Mouse (Mus musculus) hindbrain, embryonic 10.5 days (tissue): Measurements from ENCODE around the gene Kat8. TPM values are rescaled to one million over a fixed set of nuclear protein-coding genes. Genes with fewer than 3 reads are reported as not detected.
"Not testable (repeated sequence)": the region's sequence is repeated elsewhere in the genome, so short reads cannot be mapped to it uniquely, and the experiment has no call there.

Experiments
- DNase-seq: peaks from one replicate; pipeline ENCODE4 v3.0.0-alpha.2; 2017; ENCODE audit warnings: low spot score
- H3K27ac ChIP-seq: fragments of 300-500 bp; sonication (generic); 2 replicates; pipeline ENCODE4 v1.5.1; 2016; ENCODE audit warnings: mild to moderate bottlenecking, moderate library complexity
- H3K27me3 ChIP-seq: fragments of 300-500 bp; sonication (generic); 2 replicates; pipeline ENCODE4 v1.6.1; 2016; ENCODE audit warnings: mild to moderate bottlenecking; ENCODE audit not compliant: poor library complexity, insufficient read depth, severe bottlenecking
- H3K36me3 ChIP-seq: fragments of 300-500 bp; sonication (generic); 2 replicates; pipeline ENCODE4 v1.6.1; 2016; ENCODE audit warnings: mild to moderate bottlenecking, moderate library complexity
- H3K4me1 ChIP-seq: fragments of 300-500 bp; sonication (generic); replicated peaks from 2 replicates; pipeline ENCODE4 v1.6.1; 2016; ENCODE audit warnings: mild to moderate bottlenecking
- H3K4me3 ChIP-seq: fragments of 300-500 bp; sonication (generic); 2 replicates; pipeline ENCODE4 v1.5.1; 2016; ENCODE audit warnings: mild to moderate bottlenecking, moderate library complexity
- H3K9me3 ChIP-seq: fragments of 300-500 bp; sonication (generic); 2 replicates; pipeline ENCODE4 v1.6.1; 2016; ENCODE audit warnings: mild to moderate bottlenecking, moderate library complexity
- WGBS: fragments of 180-500 bp; shearing (Covaris S2); methylation state at CpG from one replicate; pipeline ENCODE4 v1.1.7; 2016; 5-methylcytosine and 5-hydroxymethylcytosine counted together
- polyA plus RNA-seq: library from polyadenylated mRNA; unstranded; fragments of >200 nt; fragmentation: Nextera tagmentation; extraction: Ambion mirVana; gene quantifications from 2 replicates; pipeline ENCODE4 v1.2.1, GENCODE M21; 2016

Gene Kat8
- polyA plus RNA-seq, 1 experiment from 2014 or later = 50.4 TPM

DNA sequence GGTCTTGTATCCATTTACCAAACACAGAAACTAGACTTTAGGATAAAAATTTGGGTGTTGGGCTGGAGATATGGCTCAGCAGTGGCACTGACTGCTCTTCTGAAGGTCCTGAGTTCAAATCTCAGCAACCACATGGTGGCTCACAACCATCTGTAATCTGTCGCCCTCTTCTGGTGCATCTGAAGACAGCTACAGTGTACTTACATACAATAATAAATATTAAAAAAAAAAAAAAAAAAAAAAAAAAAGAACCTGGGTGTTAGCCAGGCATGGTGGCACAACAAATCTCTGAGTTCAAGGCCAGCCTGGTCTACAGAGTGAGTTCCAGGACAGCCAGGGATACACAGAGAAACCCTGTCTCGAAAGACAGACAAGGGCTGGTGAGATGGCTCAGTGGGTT lies 29.8 kb downstream of the Kat8 start:
- not testable (repeated sequence) for H3K27ac ChIP-seq, DNase-seq, H3K4me1 ChIP-seq, H3K9me3 ChIP-seq, H3K36me3 ChIP-seq, H3K4me3 ChIP-seq
- WGBS = 52% methylated on average over 2 of the region's 2 CpGs
- H3K27me3 ChIP-seq = peaks cover 41% of the 10 kb centered on the region

DNA sequence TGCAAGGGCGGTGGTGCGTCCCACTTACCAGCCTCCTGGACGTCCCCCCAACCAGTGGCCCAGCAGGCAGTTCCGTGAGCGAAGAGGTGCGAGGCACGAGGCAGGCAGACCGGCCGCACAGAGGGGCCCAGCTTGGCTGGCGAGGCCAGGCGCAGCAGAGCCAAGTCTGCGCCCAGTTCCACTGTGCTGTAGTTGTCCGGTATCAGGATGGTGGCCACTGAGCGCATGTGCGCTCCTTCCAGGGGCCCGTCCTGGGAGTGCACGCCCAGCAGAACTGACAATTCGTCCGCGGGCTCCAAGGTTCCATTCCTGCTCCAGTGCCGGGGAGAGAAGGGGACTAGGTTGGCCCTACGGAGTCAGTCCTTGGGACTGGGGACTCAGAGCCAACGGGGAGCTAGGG lies 32.3 kb downstream of the Kat8 start:
- Histone ChIP-seq H3K27ac (no peak overlapping the region; the same call in 1 of the 2 replicates), H3K9me3 (no peaks in the 10 kb centered on the region), H3K4me3 (peak overlapping the region; percentile 32), H3K4me1 (peaks cover 5% of the 10 kb centered on the region), H3K27me3 (peaks cover 44% of the 10 kb centered on the region), H3K36me3 (no peaks in the 10 kb centered on the region)
- DNase-seq = peak; percentile 26
- 10% methylated on average over 23 of the region's 23 CpGs for WGBS

DNA sequence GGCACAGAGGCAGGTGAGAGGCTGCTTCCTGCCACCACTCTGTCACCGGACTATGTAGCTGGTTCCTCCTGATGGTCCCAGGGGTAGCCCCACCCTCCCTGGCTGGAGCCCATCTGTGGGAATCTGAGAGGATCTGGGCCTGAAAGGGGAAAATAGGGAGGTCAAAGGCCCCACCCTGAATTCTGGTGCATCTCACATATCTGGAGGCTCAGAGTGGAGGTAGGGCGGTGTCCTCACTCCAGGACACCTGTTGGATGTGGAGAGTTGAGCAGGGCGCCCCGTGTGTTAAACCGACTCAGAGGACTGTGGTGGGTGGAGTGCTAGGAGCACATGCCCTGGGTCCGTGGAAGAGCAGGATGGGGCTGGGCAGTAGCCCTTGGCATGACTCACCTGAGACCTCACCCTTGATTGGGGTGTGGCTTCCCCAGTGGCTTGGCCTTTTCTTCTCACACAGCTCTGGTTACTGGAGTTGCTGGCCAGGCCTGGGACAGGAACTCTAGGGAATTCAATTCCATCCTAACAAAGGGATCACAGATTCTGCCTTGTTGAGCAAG lies 34.2 kb downstream of the Kat8 start, which contains the start of gene Prss36:
Gene Prss36, minus strand, starts transcription at position 256 of the 554 bp plus-strand sequence.
- Histone ChIP-seq H3K4me3 (no peak within 1 kb of the TSS), H3K27ac (no peak within 1 kb of the TSS), H3K36me3 (no peaks in the 10 kb centered on the region), H3K4me1 (peaks cover 5% of the 10 kb centered on the region), H3K9me3 (no peaks in the 10 kb centered on the region), H3K27me3 (peaks cover 44% of the 10 kb centered on the region)
- DNase-seq = no peak
- WGBS = 77% methylated on average over 6 of the region's 6 CpGs

DNA sequence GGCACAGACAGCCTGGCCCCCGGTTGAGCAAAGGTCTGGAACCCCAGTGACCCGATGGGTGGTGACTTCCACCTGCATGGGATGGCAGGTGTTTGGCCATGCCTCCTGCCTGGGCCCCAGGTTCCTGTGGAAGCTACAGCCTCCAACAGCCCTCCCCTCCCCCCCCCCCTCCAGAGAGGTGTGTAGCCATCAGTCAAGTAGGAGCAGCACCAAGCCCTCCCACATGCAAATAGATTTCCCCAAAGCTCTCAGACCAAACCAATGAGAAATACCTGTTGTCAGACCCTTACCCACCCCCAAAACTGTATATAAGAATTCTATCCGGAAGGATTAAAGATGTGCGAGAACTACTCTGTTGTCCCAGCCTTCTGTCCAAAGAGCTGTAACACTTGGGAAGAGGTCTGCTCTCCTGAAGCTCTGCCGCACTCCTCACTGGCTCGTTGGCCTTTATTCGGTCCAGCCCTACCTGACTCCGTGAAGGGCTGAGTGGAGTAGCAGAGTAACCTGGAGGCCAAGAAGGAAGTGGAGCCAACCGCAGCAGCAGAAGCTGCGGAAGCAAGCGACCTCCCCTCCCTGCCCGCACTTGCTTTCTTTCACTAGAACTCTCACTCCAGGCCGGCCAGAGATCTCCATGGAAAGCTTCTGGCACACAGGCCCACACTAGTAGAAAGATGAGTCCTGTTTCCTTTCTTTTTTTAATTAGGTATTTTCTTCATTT lies 40.7 kb downstream of the Kat8 start:
- no peaks in the 10 kb centered on the region for H3K9me3 ChIP-seq
- WGBS = 48% methylated on average over 13 of the region's 13 CpGs
- no peaks in the 10 kb centered on the region for H3K27me3 ChIP-seq
- H3K36me3 ChIP-seq = no peaks in the 10 kb centered on the region
- no peak overlapping the region for H3K4me3 ChIP-seq
- H3K4me1 ChIP-seq = no peaks in the 10 kb centered on the region
- H3K27ac ChIP-seq = no peak overlapping the region
- no peak for DNase-seq

DNA sequence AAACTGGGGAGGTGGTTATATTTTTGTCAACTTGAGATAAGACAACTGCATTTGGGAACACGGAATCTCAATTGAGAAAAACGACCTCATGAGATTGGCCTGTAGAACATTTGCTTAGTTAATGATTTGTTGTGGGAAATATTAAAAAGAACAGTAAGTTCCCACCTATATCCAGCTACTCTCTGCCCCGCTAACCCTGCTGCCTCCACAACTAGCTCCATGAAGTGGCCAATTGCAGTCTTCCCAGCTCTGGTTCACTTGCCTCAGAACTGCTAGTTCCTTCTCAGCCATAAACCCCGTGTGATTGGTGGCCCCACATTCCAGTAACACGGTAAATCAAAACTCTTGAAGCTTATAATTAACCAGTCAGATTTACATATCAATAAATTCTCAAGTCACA lies 47.0 kb downstream of the Kat8 start:
- H3K36me3 ChIP-seq = no peaks in the 10 kb centered on the region
- DNase-seq = no peak
- H3K9me3 ChIP-seq = no peaks in the 10 kb centered on the region
- H3K4me3 ChIP-seq = no peak overlapping the region
- no peaks in the 10 kb centered on the region for H3K4me1 ChIP-seq
- H3K27me3 ChIP-seq = no peaks in the 10 kb centered on the region
- no peak overlapping the region for H3K27ac ChIP-seq
- 67% methylated on average over 5 of the region's 5 CpGs for WGBS

DNA sequence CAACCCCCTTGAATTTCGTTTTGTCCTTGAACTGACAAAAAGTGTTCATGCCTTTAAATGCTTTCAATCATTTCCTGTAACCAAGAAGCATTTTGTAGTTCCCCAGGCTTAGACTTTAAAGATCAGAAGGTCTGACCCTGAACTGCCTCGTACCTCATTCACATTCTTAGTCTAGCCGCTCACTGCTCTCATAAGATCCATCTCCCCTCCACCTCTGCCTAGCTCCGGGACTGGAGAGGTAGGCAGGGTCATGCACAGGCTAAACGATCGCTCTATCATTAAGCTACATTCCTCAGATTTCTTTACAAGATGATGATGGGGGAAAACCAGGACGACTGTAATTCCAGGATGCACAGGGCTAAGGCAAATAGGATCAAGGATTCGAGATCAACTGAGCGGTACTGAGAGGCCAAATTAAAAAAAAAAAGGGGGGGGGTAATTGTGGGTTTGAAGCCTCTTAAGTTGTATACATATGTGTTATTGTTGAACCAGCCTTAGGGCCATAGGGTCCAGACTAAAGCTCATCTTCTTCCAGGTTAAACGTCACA lies 54.1 kb downstream of the Kat8 start:
- Histone ChIP-seq H3K4me1 (peaks cover 20% of the 10 kb centered on the region), H3K27ac (peak overlapping the region; percentile 99), H3K36me3 (peaks cover 26% of the 10 kb centered on the region), H3K27me3 (no peaks in the 10 kb centered on the region), H3K4me3 (peak overlapping the region; percentile 91), H3K9me3 (no peaks in the 10 kb centered on the region)
- 18% methylated on average over 10 of the region's 10 CpGs for WGBS
- DNase-seq = peak; percentile 19

DNA sequence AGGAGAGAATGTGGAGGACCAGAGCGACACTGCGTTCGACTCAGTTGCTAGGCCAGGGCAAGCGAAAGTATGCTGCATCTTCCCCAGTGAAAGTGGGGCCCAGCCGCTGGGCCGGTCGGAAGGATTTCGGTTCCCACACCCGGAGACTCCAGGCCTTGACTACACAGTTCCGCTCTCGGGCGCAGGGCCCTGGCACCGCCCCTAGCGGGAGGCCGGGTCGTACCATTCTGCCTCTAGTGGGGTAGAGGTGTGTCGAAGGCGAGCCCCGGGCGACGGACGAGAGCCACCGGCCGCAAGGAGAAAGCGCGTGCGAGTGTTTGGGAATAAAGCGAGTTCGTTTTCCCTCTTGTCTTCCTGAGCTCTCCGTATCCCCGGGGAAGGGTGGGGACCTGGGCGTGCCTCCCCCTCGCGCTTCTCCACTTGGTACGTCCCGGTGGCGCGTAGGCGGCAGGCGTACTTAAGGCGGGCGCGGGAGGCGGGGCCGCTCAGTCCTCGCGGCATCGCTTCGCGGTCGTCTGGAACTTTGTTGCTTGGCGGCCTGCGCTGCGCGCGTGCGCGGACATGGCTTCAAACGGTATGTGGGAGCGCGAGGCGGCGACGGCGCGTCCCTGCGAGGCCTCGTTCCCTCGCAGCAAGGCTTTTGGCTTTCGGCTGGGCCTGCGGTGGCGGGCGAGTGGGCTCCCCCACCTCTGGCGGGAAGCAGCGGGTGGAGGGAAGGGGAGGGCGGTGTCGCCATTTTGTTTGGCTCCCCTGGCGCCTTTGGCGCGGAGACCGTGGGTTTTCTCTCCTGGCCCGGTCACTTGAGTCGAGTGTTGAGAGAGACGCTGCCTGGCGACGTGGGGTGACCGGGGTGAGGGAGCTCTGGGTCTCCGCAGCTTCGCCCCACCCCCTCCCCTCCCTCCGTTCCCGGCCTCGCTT lies 54.9 kb downstream of the Kat8 start, which contains the start of gene Fus:
Gene Fus, plus strand, starts transcription at position 454 of the 918 bp plus-strand sequence.
- Histone ChIP-seq H3K36me3 (peaks cover 34% of the 10 kb centered on the region), H3K4me1 (peaks cover 20% of the 10 kb centered on the region), H3K27me3 (no peaks in the 10 kb centered on the region), H3K9me3 (no peaks in the 10 kb centered on the region), H3K4me3 (peak within 1 kb of the TSS; percentile 91), H3K27ac (peak within 1 kb of the TSS; percentile 99)
- DNase-seq = peak; percentile 92
- WGBS = under 1% methylated on average over 92 of the region's 92 CpGs

DNA sequence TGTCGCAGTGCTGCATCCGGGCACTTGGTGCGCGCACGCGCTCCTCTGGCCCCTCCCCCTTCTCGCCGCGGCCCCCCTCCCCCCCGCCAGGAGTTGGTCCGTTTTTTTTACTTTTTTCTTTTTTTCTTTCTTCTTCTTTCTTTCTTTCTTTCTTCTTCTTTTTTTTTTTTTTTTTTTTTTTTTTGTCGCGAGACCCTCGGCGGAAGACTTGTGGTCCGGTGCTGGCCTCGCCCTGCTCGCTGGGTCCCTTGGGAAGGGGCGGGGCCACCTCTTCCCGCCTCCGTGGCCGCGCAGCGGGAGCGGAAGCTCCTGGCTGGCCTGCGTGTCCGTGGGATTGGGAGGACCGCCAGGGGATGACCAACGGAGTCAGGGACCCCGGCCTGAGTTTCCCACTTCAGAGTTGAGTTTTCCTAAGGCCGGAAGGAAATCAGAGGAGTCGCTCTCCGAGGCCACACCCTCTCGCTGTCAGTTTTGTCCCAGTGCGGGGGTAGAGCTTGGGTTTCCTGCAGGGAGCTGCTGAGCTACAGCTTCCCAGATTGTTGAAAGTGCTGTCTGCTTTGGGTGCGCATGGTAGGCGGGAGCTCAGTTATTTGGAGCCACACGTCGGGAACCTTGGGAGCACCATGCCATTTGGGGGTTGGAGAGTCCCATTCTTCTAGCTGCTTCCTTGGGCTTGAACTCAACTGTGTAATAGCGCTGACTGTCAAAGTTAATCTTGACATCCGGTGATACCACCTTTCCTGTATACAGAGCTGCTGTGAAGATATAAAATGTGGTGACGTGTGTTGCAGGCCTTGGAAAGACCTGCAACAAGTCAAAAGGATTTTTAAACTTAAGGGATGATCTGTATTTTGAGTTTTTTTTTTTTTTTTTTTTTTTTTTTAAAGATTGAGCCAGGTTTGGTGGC lies 55.9 kb downstream of the Kat8 start:
- H3K4me3 ChIP-seq = peak overlapping the region; percentile 91
- peak overlapping the region; percentile 99 for H3K27ac ChIP-seq
- DNase-seq = peak; percentile 82
- no peaks in the 10 kb centered on the region for H3K9me3 ChIP-seq
- peaks cover 43% of the 10 kb centered on the region for H3K36me3 ChIP-seq
- no peaks in the 10 kb centered on the region for H3K27me3 ChIP-seq
- peaks cover 20% of the 10 kb centered on the region for H3K4me1 ChIP-seq
- under 1% methylated on average over 42 of the region's 42 CpGs for WGBS

DNA sequence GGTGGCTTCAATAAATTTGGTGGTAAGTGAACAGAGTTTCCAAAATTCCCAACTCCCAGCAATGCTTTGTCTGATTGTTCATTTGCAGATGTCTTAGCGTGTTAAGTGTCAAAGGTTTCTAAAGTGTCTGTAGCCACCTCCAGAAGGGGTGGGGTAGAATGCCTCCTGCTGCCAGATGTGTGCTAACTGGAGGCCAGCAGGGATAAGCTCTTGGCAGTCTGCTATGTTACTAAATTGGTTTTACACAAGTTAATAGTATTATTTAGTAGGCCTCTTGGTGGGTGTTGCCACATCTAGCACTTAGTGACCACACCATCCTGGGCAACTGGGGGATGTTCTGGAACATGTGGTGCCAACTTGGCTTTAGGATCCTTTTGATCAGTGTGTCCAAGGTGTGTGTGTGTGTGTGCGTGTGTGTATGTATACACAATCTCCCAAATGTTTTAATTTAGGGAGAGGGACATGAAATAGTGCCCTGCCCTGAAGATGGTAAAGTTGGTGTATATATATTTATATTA lies 62.2 kb downstream of the Kat8 start:
- H3K9me3 ChIP-seq = no peaks in the 10 kb centered on the region
- 90% methylated on average over 2 of the region's 2 CpGs for WGBS
- DNase-seq = no peak
- H3K27ac ChIP-seq = no peak overlapping the region
- no peak overlapping the region for H3K4me3 ChIP-seq
- peaks cover 7% of the 10 kb centered on the region for H3K4me1 ChIP-seq
- H3K36me3 ChIP-seq = peaks cover 100% of the 10 kb centered on the region
- H3K27me3 ChIP-seq = no peaks in the 10 kb centered on the region
